Mouse (Mus musculus): ENCODE results near the gene Sgsh. TPM values are rescaled to one million over a fixed set of nuclear protein-coding genes. Genes with fewer than 3 reads are reported as not detected.

The Sgsh gene
- 10 to 100 TPM; 20.5 to 23.9 TPM for total RNA-seq (2023)

DNA sequence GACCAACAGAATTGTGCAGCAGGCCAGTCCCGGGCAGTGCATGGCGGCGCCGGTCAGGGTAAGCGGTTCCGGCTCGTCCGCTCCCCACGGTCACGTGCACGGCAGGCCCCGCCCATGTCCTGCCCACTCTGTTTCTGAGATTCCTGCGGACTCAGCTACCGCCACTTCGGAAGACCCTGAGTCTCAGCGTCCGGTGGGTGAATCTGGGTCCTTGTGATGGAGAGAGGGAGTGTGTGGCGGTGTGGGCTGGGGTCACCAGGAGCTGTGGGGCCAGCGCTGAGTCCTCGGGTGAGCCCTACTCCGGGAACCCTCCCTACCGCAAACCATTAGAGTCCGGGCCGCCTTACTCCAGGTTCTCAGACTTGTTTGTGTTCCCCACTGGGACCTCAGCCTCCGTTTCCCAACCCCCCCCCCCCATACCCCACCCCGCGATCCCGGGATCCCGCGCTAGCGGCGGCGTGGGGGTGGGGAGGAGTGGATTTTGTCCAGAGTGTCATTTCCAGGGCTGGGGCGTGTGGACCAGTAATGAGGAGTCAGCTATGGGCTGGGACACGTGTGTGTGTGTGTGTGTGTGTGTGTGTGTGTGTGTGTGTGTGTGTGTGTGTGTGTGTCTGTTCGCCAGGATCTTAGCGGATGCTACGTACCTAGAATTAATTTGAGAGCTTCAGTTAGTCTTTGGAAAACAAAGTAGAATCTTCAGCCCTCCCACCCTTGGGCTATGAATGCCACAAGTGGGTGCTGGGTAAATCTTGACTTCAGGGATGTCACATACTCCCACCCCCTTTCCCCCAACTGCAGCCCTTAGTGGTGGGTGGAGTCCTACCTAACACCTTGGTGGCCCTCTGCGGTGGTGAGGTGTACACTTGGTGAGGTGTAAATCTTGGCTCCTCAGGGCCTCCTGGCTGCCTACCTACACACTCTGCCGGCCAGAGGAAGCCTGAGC, at the start of gene Sgsh, which contains the start of gene Slc26a11:
Gene Sgsh (minus strand): TSS at position 94 of the 943 bp plus-strand sequence.
Gene Slc26a11 (plus strand): TSS at position 115 of the 943 bp plus-strand sequence.

DNA sequence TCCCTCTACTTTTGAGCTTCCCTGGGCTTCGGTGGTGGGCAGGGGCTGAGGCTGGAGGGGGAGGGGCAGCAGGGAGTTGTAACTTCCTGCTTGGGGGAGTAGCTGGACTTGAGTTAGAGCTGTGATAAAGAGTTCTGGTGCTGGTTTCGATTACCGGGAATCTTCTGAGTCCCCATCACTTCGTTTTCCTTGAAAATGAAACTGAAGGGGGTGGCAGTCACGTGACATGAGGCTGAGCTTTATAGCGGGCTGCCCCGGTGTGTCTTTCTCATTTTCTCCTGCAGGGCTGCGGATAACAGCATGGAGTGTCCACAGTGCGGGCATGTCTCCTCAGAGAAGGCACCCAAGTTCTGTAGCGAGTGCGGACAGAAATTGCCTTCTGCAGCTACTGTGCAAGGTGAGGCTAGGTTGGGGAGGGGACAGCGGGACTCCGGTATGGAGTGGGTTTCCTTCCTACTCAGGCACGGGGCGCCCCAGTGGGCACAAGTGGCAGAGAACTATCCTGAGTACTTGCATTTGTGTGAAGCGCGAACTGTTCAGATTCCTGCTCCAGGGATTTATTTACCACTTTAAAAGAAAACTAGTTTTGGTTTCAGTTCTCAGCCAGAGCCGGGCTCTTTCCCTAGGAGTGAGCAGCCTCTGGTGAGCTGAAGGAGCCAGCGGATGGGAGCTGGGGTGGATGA, 37.6 kb upstream of the Sgsh start, which contains the start of gene Rnf213:
Gene Rnf213 (plus strand): TSS at position 301 of the 683 bp plus-strand sequence.

DNA sequence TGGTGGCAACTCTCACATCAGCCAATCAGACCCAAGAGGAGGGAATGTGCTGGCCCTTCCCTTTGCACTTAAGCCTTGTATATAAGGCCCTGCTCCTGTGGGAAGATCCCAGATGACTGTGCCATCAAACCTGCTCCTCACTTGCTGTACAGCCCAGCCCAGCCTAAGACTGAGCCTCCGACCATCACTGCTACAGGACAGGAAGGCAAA, 47.8 kb downstream of the Sgsh start, which contains the start of gene Card14:
Gene Card14 (plus strand): TSS at position 111 of the 210 bp plus-strand sequence.

DNA sequence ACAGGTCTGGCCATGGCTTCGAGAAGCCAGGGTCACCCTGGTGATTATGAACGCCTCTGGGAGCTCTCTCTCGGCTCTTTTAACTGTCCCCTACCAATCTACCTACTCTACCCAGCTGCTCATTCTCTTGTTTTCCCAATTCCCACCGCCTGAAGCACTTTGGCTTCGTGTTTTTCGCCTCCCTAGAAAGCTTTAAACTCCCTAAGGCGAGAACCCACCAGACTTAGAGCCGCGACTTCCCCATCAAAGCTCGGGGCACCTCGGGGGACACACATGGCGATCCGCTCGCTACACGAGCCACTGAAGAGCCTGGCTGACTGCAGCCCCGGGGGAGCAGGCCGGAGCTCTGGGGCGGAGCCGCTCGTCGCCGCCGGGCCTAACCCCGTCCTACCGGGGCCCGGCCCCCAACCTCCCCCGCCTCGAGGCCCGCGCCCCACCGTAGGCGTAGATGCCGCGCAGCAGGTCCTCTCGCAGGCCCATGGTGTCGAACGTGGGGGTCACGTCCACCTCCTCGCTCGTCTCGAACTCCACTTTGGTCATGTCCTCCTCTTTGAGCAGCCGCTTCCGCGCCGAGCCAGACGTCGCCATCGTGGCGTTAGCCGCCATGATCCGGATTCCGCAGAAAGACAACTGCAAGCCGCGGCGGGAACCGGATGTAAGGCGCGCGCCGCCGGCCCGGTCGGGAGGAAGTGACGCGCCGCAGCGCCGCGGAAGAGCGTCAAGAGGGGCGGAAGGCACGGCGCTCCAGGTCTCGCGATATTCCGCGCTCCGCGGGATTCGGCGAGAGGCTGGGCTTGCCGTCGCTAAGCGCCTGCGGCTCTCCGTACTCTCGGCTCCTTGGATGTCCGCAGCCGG, 55.7 kb downstream of the Sgsh start, which contains the start of gene Eif4a3:
Gene Eif4a3 (minus strand): TSS at position 699 of the 855 bp plus-strand sequence.

Other genes with a start within 250 kb of the Sgsh start
- gene Tbc1d16, start 127.0 kb downstream of the Sgsh start, total RNA-seq (2023), result 1 to 10 TPM; 3.5 to 3.8 TPM
- under 1 TPM in 1 of 2 experiments, not detected in 1; 0.68 TPM for gene Ccdc40, start 127.0 kb downstream of the Sgsh start, total RNA-seq (2023)
- gene Gaa, start 87.6 kb downstream of the Sgsh start, total RNA-seq (2023), result 10 to 100 TPM; 36.8 to 45.3 TPM
- 100 to 1,000 TPM; 170 to 186 TPM for gene Eif4a3, start 55.4 kb downstream of the Sgsh start, total RNA-seq (2023)
- gene Card14, start 47.8 kb downstream of the Sgsh start, total RNA-seq (2023), result not detected
- 10 to 100 TPM; 31.6 to 31.7 TPM for gene Slc26a11, start within 50 bp of the Sgsh start, total RNA-seq (2023)
- 100 to 1,000 TPM; 129 to 151 TPM for gene Rnf213, start 37.6 kb upstream of the Sgsh start, total RNA-seq (2023)
- 10 to 100 TPM; 38.3 to 40.9 TPM for gene Endov, start 135.8 kb upstream of the Sgsh start, total RNA-seq (2023)
- under 1 TPM in 1 of 2 experiments, not detected in 1; 0.15 TPM for gene Nptx1, start 192.2 kb upstream of the Sgsh start, total RNA-seq (2023)
- gene Rptor, start 247.4 kb upstream of the Sgsh start, total RNA-seq (2023), result 100 to 1,000 TPM in 1 of 2 experiments, 10 to 100 TPM in 1; 89.6 to 100 TPM